Mouse (Mus musculus) adrenal gland, adult 2 months (tissue): ENCODE measurements around the gene Galntl5. TPM values are rescaled to one million over a fixed set of nuclear protein-coding genes. Genes with fewer than 3 reads are reported as not detected.

Experiments
- microRNA-seq, 2 experiments: library from miRNA; unstranded; fragments of <30 nt; microRNA quantifications; one replicate each; pipeline ENCODE4 v1.2.0; 2021
- polyA plus RNA-seq: library from polyadenylated mRNA; depleted of rRNA; stranded (reverse); fragments of >200 nt; gene quantifications from 2 replicates; pipeline ENCODE4 v1.2.3, GENCODE M21; 2012; rRNA removed
- total RNA-seq, 2 experiments: library from RNA; stranded (reverse); gene quantifications; 2 replicates each; pipeline ENCODE4 v1.2.3; 2021

Gene Galntl5
- total and polyA plus RNA-seq, 3 experiments: not detected

Small RNA genes within 50 kb of the gene (microRNA-seq; reads per million reads assigned to microRNA genes)
- gene Gm26051: 0 reads per million in 2 experiments

Other genes starting within 250 kb of the Galntl5 start
- gene Prkag2, start 80.8 kb upstream of the Galntl5 start, total RNA-seq: 10 to 100 TPM; 36.0 to 48.0 TPM
- gene Prkag2, start 80.8 kb upstream of the Galntl5 start, polyA plus RNA-seq: 10.0 and 10.6 TPM in 2 replicates
- 10 to 100 TPM; 32.6 to 47.8 TPM for gene Galnt11, start 40.4 kb downstream of the Galntl5 start, total RNA-seq
- 11.0 and 12.3 TPM in 2 replicates for gene Galnt11, start 40.4 kb downstream of the Galntl5 start, polyA plus RNA-seq
- not detected for gene E130116L18Rik, start 41.7 kb downstream of the Galntl5 start, total RNA-seq
- gene E130116L18Rik, start 41.7 kb downstream of the Galntl5 start, polyA plus RNA-seq: 2.1 TPM in 1 of 2 replicates, not detected in the other